Mouse (Mus musculus): ENCODE measurements at regions not wholly inside any gene's neighbourhood (a gene's known extent, or its start where the extent isn't known, plus 50 kb on each side); places are given as distances from the start of the nearest gene placed in this dataset.

- no peak for DNase-seq (ENCODE audit: low read depth, low spot score)
These were observed 146.9 kb upstream of the Negr1 start for GRCm38 (mm10) chr3:156414431-156415427.

- DNase-seq (ENCODE audit: low read depth, low spot score) = peak; percentile 44
These were observed 143.5 kb upstream of the Negr1 start for GRCm38 (mm10) chr3:156418124-156418523.

GRCm38 (mm10) chr3:156423100-156423499 lies 138.5 kb upstream of the Negr1 start:
- DNase-seq (ENCODE audit: low read depth, low spot score) = no peak

- no peak for DNase-seq (ENCODE audit: low read depth, low spot score)
These were observed 106.6 kb upstream of the Negr1 start for GRCm38 (mm10) chr3:156455042-156455441.

GRCm38 (mm10) chr3:156463299-156463698 lies 98.3 kb upstream of the Negr1 start:
- DNase-seq (ENCODE audit: low read depth, low spot score) = no peak

GRCm38 (mm10) chr3:156465601-156466000 lies 96.0 kb upstream of the Negr1 start:
- no peak for DNase-seq (ENCODE audit: low read depth, low spot score)

- DNase-seq (ENCODE audit: low read depth, low spot score) = no peak
These were observed 88.9 kb upstream of the Negr1 start for GRCm38 (mm10) chr3:156472665-156473064.
